Mouse (Mus musculus): ENCODE results near the gene Lrguk.

DNA sequence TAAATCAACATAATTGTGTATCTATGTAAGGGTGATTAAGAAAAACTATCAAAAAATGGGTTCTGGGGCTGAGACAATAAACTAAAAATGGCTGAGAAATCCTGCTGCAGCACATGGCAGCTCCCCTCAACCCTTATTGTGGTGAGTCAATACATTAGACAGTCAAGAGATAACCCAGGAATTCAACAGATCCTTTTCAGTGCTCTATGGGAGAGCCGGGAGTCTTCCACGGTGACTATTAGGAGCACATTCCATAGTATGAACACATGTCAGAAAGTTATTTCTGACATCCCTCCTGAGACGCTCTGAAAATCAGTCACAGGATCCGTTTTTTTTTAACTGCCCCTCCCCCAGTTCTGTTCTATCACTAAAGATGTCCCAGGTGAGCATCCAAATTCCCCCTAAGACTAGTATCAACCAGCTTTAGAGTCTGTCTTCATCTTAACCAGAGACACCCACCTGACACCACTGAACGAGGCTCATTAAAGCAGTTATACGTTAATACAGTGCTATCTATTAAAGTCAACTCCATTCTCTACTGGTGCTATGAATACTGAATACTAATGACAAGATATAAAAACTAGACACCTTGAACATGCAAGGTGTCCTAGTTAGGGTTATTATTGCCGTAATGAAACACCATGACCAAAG is 141.7 kb downstream of the Lrguk start:
- TF ChIP-seq CTCF (IDR thresholded peaks at IDR 0.05; ENCODE audit: borderline replicate concordance, control insufficient read depth, extremely low read depth, insufficient read depth, low read length, poor library complexity) (no peak), POLR2A (IDR thresholded peaks at IDR 0.05; ENCODE audit: control insufficient read depth, extremely low read depth, insufficient read depth, low read length, poor library complexity) (no peak)
